Mouse (Mus musculus): ENCODE measurements at regions not wholly inside any gene's neighbourhood (a gene's known extent, or its start where the extent isn't known, plus 50 kb on each side); places are given as distances from the start of the nearest gene placed in this dataset.

DNA sequence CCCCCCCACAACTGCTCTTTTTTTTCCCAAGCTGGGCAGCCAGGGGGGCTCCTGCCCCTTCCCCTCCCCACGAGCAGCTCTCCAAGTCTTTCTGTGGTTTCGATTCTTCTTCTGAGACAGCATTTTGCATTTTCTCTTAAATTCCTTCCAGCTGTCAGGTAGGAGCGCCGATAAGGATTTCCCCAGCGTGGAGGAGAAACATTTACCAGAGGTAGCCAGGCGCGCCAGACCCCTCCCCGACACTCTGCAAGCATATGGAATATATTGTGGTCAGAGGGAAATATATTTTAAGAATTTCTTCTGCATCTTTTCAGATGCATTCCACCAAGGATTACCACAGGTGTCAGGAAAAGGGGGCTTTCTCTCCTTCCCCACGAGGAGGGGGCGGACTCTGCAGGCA is 111.9 kb downstream of the Tbx5 start:
- Histone ChIP-seq H3K4me2 (ENCODE audit: low read length) (no peak overlapping the region), H3K4me1 (ENCODE audit: control insufficient read depth, insufficient read depth, low read length) (no peaks in the 10 kb centered on the region), H3K4me3 (replicated peaks; ENCODE audit: low read depth, low read length) (no peak overlapping the region), H3K27ac (replicated peaks; ENCODE audit: low read depth, low read length) (no peak overlapping the region), H3K9ac (replicated peaks; ENCODE audit: low read length) (no peak overlapping the region), H3K27me3 (ENCODE audit: control insufficient read depth, insufficient read depth, low read length) (no peaks in the 10 kb centered on the region), H3K9me3 (ENCODE audit: control insufficient read depth, low read length) (no peaks in the 10 kb centered on the region), H3K36me3 (ENCODE audit: control insufficient read depth, insufficient read depth, low read length) (no peaks in the 10 kb centered on the region)
- ATAC-seq (ENCODE audit: low FRiP score, low TSS enrichment) (no peak), DNase-seq (no peak)
- WGBS: 72% methylated on average over 10 of the region's 10 CpGs

DNA sequence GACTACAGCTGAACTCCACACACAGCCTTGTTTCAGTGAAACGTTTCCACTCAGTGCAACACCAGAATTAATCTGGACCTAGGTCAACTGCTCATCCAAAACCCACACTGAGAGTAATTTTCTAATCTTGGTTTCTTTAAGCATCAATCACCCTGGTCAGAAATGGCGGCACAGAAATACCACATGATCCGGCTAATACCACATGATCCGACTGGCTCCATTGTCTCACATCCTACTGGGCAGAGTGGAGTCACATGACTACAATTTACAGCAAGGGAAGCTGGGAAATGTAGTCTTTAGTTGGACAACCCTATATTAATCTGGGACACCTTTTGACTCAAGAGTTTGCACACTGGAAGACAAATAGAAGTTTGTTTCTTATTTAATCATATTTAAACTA is 115.9 kb downstream of the Tbx5 start:
- H3K36me3 ChIP-seq (ENCODE audit: control insufficient read depth, insufficient read depth, low read length): no peaks in the 10 kb centered on the region
- no peaks in the 10 kb centered on the region for H3K4me1 ChIP-seq (ENCODE audit: control insufficient read depth, insufficient read depth, low read length)
- peak; percentile 73 for DNase-seq
- H3K27me3 ChIP-seq (ENCODE audit: control insufficient read depth, insufficient read depth, low read length): no peaks in the 10 kb centered on the region
- no peak overlapping the region for H3K9ac ChIP-seq (replicated peaks; ENCODE audit: low read length)
- H3K27ac ChIP-seq (replicated peaks; ENCODE audit: low read depth, low read length): no peak overlapping the region
- no peaks in the 10 kb centered on the region for H3K9me3 ChIP-seq (ENCODE audit: control insufficient read depth, low read length)
- no peak for ATAC-seq (ENCODE audit: low FRiP score, low TSS enrichment)
- WGBS: 82% methylated on average over 4 of the region's 4 CpGs
- no peak overlapping the region for H3K4me2 ChIP-seq (ENCODE audit: low read length)
- no peak overlapping the region for H3K4me3 ChIP-seq (replicated peaks; ENCODE audit: low read depth, low read length)

- Histone ChIP-seq H3K4me1 (ENCODE audit: control insufficient read depth, insufficient read depth, low read length) (no peaks in the 10 kb centered on the region), H3K9ac (replicated peaks; ENCODE audit: low read length) (no peak overlapping the region), H3K4me3 (replicated peaks; ENCODE audit: low read depth, low read length) (no peak overlapping the region), H3K4me2 (ENCODE audit: low read length) (no peak overlapping the region), H3K36me3 (ENCODE audit: control insufficient read depth, insufficient read depth, low read length) (no peaks in the 10 kb centered on the region), H3K9me3 (ENCODE audit: control insufficient read depth, low read length) (no peaks in the 10 kb centered on the region), H3K27me3 (ENCODE audit: control insufficient read depth, insufficient read depth, low read length) (no peaks in the 10 kb centered on the region), H3K27ac (replicated peaks; ENCODE audit: low read depth, low read length) (no peak overlapping the region)
- WGBS: 90% methylated on average over 2 of the region's 2 CpGs
- DNase-seq (no peak), ATAC-seq (ENCODE audit: low FRiP score, low TSS enrichment) (no peak)
Measured at GRCm38 (mm10) chr5:119952085-119952484, 119.6 kb downstream of the Tbx5 start.

GRCm38 (mm10) chr5:119953189-119953588 is 120.7 kb downstream of the Tbx5 start:
- Histone ChIP-seq H3K9ac (replicated peaks; ENCODE audit: low read length) (no peak overlapping the region), H3K4me3 (replicated peaks; ENCODE audit: low read depth, low read length) (no peak overlapping the region), H3K36me3 (ENCODE audit: control insufficient read depth, insufficient read depth, low read length) (no peaks in the 10 kb centered on the region), H3K27ac (replicated peaks; ENCODE audit: low read depth, low read length) (no peak overlapping the region), H3K4me2 (ENCODE audit: low read length) (no peak overlapping the region), H3K9me3 (ENCODE audit: control insufficient read depth, low read length) (no peaks in the 10 kb centered on the region), H3K4me1 (ENCODE audit: control insufficient read depth, insufficient read depth, low read length) (no peaks in the 10 kb centered on the region), H3K27me3 (ENCODE audit: control insufficient read depth, insufficient read depth, low read length) (no peaks in the 10 kb centered on the region)
- DNase-seq (peak; percentile 71), ATAC-seq (ENCODE audit: low FRiP score, low TSS enrichment) (no peak)
- 91% methylated on average over 5 of the region's 5 CpGs for WGBS

DNA sequence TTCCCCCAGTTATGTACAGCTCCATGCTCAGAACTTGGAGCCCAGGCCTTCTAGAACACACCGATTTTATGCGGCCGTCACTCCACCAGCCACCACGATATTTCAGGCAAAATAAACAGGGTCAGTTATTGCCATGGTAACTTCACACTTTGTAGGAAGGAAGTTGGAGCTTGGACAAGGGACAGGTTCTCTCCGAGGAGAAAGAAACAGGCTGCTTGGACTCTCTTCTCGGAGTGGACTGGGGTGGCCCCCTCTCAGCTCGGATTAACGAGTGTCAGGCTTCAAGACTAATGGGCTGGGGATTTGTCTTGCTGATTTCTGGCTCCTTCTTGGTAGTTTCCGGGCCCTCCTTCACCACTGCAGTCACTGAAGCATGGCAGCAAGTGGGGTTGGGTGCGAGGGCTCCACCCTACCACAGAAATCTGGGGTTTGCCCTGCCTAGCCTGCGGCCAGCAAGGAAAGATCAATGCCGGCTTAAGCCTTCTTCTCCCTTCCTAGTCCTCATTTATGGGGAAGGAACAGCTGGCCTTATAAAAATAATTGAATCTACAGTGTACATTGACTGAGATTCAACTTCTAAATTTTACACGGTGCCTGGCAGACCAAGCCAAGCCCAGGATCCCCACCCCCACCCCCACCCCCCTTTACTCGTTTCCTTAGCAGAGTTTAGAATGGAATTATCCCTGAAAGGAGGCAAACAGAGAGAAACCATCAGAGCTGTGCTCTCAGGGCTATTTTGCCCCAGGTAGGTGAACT is 121.5 kb downstream of the Tbx5 start:
- no peak overlapping the region for H3K27ac ChIP-seq (replicated peaks; ENCODE audit: low read depth, low read length)
- no peaks in the 10 kb centered on the region for H3K4me1 ChIP-seq (ENCODE audit: control insufficient read depth, insufficient read depth, low read length)
- WGBS: 53% methylated on average over 14 of the region's 14 CpGs
- no peak overlapping the region for H3K4me3 ChIP-seq (replicated peaks; ENCODE audit: low read depth, low read length)
- no peaks in the 10 kb centered on the region for H3K27me3 ChIP-seq (ENCODE audit: control insufficient read depth, insufficient read depth, low read length)
- no peaks in the 10 kb centered on the region for H3K9me3 ChIP-seq (ENCODE audit: control insufficient read depth, low read length)
- H3K36me3 ChIP-seq (ENCODE audit: control insufficient read depth, insufficient read depth, low read length): no peaks in the 10 kb centered on the region
- no peak for DNase-seq
- H3K4me2 ChIP-seq (ENCODE audit: low read length): no peak overlapping the region
- ATAC-seq (ENCODE audit: low FRiP score, low TSS enrichment): no peak
- no peak overlapping the region for H3K9ac ChIP-seq (replicated peaks; ENCODE audit: low read length)

GRCm38 (mm10) chr5:119958942-119959341 is 126.5 kb downstream of the Tbx5 start:
- Histone ChIP-seq H3K27me3 (ENCODE audit: control insufficient read depth, insufficient read depth, low read length) (no peaks in the 10 kb centered on the region), H3K9me3 (ENCODE audit: control insufficient read depth, low read length) (no peaks in the 10 kb centered on the region), H3K36me3 (ENCODE audit: control insufficient read depth, insufficient read depth, low read length) (no peaks in the 10 kb centered on the region), H3K4me3 (replicated peaks; ENCODE audit: low read depth, low read length) (no peak overlapping the region), H3K4me2 (ENCODE audit: low read length) (no peak overlapping the region), H3K9ac (replicated peaks; ENCODE audit: low read length) (no peak overlapping the region), H3K27ac (replicated peaks; ENCODE audit: low read depth, low read length) (no peak overlapping the region), H3K4me1 (ENCODE audit: control insufficient read depth, insufficient read depth, low read length) (no peaks in the 10 kb centered on the region)
- DNase-seq (peak; percentile 14), ATAC-seq (ENCODE audit: low FRiP score, low TSS enrichment) (no peak)
- 36% methylated on average over 14 of the region's 14 CpGs for WGBS

- no peaks in the 10 kb centered on the region for H3K9me3 ChIP-seq (ENCODE audit: control insufficient read depth, low read length)
- no peaks in the 10 kb centered on the region for H3K4me1 ChIP-seq (ENCODE audit: control insufficient read depth, insufficient read depth, low read length)
- no peak overlapping the region for H3K27ac ChIP-seq (replicated peaks; ENCODE audit: low read depth, low read length)
- 67% methylated on average over 3 of the region's 3 CpGs for WGBS
- H3K4me3 ChIP-seq (replicated peaks; ENCODE audit: low read depth, low read length): no peak overlapping the region
- no peaks in the 10 kb centered on the region for H3K27me3 ChIP-seq (ENCODE audit: control insufficient read depth, insufficient read depth, low read length)
- no peak for ATAC-seq (ENCODE audit: low FRiP score, low TSS enrichment)
- DNase-seq: no peak
- H3K36me3 ChIP-seq (ENCODE audit: control insufficient read depth, insufficient read depth, low read length): no peaks in the 10 kb centered on the region
- no peak overlapping the region for H3K4me2 ChIP-seq (ENCODE audit: low read length)
- no peak overlapping the region for H3K9ac ChIP-seq (replicated peaks; ENCODE audit: low read length)
Measured at GRCm38 (mm10) chr5:119964751-119965150, 132.3 kb downstream of the Tbx5 start.

GRCm38 (mm10) chr5:119971286-119971685 is 138.8 kb downstream of the Tbx5 start:
- WGBS: 67% methylated on average over 16 of the region's 16 CpGs
- ATAC-seq (ENCODE audit: low FRiP score, low TSS enrichment) (no peak), DNase-seq (peak; percentile 21)
- Histone ChIP-seq H3K4me2 (ENCODE audit: low read length) (no peak overlapping the region), H3K36me3 (ENCODE audit: control insufficient read depth, insufficient read depth, low read length) (no peaks in the 10 kb centered on the region), H3K9ac (replicated peaks; ENCODE audit: low read length) (no peak overlapping the region), H3K4me3 (replicated peaks; ENCODE audit: low read depth, low read length) (no peak overlapping the region), H3K27ac (replicated peaks; ENCODE audit: low read depth, low read length) (no peak overlapping the region), H3K9me3 (ENCODE audit: control insufficient read depth, low read length) (no peaks in the 10 kb centered on the region), H3K4me1 (ENCODE audit: control insufficient read depth, insufficient read depth, low read length) (no peaks in the 10 kb centered on the region), H3K27me3 (ENCODE audit: control insufficient read depth, insufficient read depth, low read length) (no peaks in the 10 kb centered on the region)

DNA sequence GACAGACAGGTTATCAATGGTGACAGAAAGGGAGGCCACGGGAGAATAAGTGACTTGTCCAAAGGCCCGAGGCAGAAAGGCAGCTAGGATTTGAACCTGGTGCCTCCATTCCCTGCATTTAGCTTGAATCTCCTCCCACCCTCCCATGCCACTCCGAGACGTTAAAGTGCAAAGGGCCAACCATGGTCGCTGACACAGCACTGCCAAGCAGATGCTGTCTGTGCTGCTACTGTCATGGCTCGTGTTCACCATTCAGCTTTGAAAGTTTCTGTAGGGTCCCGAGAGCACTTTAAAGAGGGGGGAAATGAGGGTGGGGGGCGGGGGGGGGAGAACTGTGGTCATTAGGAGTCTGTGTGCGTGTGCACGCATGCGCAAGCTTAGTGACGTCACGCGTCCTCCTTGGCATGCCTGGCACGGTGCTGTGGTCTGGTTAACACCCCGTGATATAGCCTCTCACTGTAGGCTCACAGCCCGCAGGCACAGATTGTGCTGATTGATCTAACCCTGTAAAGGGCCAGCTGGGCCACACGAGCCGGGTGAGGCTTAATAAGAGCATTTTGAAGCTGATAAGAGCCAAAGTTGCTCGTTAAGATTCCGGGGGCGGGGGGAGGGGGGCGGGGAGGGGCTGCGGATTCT is 140.5 kb downstream of the Tbx5 start:
- Histone ChIP-seq H3K36me3 (ENCODE audit: control insufficient read depth, insufficient read depth, low read length) (no peaks in the 10 kb centered on the region), H3K27ac (replicated peaks; ENCODE audit: low read depth, low read length) (peak overlapping the region; percentile 37; the same call in 1 of the 2 replicates), H3K27me3 (ENCODE audit: control insufficient read depth, insufficient read depth, low read length) (no peaks in the 10 kb centered on the region), H3K4me1 (ENCODE audit: control insufficient read depth, insufficient read depth, low read length) (no peaks in the 10 kb centered on the region), H3K4me3 (replicated peaks; ENCODE audit: low read depth, low read length) (no peak overlapping the region), H3K4me2 (ENCODE audit: low read length) (peak overlapping the region; percentile 32), H3K9me3 (ENCODE audit: control insufficient read depth, low read length) (no peaks in the 10 kb centered on the region), H3K9ac (replicated peaks; ENCODE audit: low read length) (no peak overlapping the region)
- 54% methylated on average over 24 of the region's 24 CpGs for WGBS
- ATAC-seq (ENCODE audit: low FRiP score, low TSS enrichment) (peak; percentile 72; the same call in 1 of the 2 replicates), DNase-seq (peak; percentile 76)

Data from midbrain, embryonic 14.5 days (tissue).